Mouse (Mus musculus): ENCODE measurements around the gene Pcsk7.

Gene Pcsk7

DNA sequence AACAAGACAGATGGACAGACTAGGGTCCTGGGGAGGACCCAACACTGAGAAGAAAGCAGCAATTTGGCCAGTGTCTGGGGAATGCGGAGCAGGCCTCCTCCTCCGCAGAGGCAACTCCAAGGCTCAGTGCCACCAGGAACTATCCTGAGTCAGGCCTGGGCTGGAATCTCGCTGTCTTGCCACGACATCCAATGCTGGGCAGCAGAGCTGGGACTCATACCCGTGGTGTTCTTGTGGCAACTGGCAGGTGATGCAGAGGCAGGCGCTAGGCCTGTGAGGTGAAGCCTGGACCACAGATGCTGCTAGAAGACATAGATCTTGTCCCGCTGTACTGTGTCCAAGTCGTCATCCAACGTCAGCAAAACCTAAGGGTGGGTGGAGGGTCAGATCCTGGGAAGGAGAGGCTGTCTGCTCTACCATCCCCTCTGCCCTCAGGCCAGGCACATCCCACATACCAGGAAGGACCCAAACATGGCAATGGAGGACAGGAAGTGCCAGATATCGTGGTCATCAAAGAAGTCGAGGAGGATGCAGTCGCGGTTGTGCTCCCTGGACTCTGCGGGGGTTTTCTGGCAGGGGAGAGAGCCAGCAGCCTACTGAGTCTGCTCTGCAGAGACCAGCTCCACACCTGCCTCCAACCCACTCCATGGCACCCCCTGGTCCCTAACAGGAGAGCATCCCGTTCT lies 32.8 kb downstream of the Pcsk7 start:
- in situ Hi-C loops (cut with MboI, MseI): no loop called here

DNA sequence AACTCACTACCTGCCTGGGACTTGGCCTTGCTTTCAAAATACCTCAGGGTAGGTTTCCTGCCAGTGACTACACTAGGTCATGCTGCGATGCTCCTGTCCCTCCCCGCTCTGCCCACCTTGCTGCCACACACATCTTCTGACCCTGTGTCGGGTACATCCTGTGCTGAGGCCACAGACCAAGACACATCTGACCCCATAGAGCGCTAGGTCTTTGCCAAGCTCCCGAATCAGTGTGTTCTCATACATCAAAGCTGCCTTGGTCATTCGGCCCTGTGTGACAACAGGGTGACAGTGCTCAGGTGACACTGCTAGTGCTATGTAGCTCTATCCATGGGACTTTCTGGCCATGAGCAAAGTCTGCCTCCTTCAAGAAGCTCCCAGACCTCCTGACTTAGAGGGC lies 33.5 kb downstream of the Pcsk7 start:
- in situ Hi-C loops (cut with MboI, MseI): no loop called here

DNA sequence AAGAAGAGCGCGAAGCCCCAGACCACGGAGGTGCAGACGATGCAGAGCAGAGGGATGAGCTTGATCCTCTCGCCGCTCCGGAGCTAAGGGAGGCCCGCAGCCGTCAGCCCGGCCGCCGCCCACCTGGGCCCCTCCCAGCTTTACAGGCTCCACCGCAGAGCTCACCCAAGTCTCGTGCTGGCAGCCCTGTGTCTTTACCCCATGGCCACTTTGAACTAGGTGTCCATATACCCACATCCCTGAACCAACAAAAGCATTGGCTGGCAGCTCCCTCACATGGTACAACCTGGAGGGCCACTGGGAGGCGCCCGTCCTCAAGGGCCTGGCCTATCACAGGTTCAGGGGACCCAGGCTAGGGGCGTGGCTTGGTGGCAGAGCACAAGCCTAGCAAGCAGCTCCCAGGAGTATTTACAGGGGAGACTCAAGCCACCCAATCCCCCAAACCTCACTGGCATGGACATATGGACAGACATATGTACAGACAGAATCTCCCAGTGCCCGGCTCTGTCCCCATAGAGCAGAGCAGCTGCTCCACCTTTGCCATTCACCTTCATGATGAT lies 35.1 kb downstream of the Pcsk7 start:
- in situ Hi-C loops (cut with MboI, MseI): no loop called here

DNA sequence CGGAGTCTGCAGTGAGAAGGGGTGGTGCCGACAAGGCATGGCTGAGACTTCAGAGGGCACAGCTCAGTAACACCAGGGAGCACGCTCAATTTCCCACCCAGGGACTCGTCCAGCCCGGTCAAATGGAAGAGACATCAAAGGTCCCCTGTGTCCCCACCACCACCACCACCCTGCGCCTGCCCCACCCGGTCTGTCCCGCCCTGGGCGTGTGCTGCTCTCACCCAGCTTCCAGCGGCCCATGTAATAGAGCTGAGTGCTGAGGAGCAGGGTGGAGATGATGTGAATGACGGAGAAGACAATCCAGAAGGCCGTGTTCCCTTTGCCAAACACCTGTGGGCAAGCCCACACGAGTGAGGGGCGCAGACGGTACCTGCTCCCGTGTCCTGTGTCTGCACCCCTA lies 36.2 kb downstream of the Pcsk7 start:
- in situ Hi-C loops (cut with MboI, MseI): no loop called here

DNA sequence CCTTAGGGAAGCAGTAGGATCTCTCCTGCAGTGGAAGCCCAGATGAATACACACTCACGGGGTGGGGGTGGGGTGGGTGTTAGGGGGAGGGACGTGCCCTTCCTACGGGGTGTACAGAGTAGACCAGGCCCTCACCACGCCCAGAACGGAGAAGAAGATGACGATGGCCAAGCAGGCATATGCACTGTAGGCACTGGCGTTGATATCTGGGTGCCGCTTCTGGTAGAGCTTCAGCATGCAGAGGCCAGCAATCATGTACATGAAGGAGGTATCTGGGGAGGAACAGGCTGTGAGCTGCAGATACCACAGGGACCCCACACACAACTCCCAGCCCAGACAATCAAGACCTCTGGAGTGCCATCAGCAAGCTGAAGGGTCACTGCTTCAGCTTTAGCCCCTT lies 36.6 kb downstream of the Pcsk7 start:
- in situ Hi-C loops (cut with MboI, MseI): no loop called here

GRCm38 (mm10) chr9:45943628-45944505 lies 37.6 kb downstream of the Pcsk7 start:
- in situ Hi-C loops (cut with MboI, MseI): no loop called here

- in situ Hi-C loops (cut with MboI, MseI): no loop called here
Measured at GRCm38 (mm10) chr9:45944506-45945400, 38.5 kb downstream of the Pcsk7 start.

DNA sequence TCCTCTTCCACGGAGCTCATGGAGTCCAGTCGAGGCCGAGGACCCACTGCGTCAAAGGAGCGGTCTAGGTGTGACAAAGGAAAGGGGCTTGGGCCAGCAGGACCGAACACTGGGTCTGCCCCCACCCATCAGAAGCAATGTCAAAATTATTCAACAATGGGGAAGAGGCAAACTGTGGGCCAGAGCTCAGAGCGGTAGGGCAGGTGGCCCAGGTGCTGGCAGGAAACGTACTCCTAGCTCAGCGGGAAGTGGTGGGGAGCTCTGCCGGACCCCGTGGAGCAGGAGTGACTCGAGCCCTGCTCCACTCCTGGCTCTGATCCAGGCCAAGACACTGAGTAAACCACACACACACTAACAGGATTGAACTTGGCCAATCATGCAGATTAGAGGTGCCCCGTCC lies 39.4 kb downstream of the Pcsk7 start:
- in situ Hi-C loops (cut with MboI, MseI): no loop called here

GRCm38 (mm10) chr9:45946182-45946871 lies 40.0 kb downstream of the Pcsk7 start:
- in situ Hi-C loops (cut with MboI, MseI): no loop called here

- in situ Hi-C loops (cut with MboI, MseI): no loop called here
Measured at GRCm38 (mm10) chr9:45946872-45947183, 40.5 kb downstream of the Pcsk7 start.

DNA sequence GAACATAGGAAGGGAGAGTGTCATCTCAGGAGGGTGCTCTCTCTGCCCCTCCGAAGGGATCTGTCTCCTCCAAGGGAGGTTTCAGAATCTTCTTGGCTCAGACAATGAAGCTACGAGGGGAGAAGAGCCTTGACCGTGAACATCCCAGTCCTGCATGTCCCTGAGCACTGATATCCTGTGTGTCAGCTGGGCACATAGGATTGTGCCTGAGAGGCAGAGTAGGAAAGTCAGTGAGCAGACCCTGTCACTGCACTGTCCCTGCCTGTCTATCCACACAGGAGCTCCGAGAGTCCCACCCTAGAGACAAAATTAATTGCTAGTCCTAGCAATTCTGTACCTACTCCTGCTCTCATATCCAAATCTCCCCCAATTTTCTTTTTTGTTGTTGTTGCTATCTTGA lies 45.8 kb downstream of the Pcsk7 start:
- in situ Hi-C loops (cut with MboI, MseI): no loop called here

DNA sequence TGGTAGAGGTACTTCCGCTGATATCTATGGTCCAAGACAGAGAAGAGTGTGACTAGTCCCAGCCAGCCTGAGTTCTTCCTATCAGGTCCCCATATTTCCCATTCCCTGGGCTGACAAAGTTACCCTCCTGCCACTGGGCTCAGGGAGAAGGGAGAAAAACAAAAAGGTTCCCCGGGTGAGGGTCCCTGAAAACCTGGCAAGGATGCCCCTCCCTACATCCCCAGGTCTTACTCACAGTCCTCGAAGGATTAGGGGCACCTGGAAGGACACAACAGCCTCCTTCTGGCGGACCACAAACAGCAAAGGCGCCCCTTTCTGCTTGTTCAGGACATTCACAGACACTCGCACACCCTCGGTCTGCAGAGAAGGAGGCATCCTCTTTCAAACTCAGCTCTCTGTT lies 46.6 kb downstream of the Pcsk7 start:
- in situ Hi-C loops (cut with MboI, MseI): no loop called here

- in situ Hi-C loops (cut with MboI, MseI): no loop called here
Measured at GRCm38 (mm10) chr9:45953511-45954293, 47.4 kb downstream of the Pcsk7 start.

DNA sequence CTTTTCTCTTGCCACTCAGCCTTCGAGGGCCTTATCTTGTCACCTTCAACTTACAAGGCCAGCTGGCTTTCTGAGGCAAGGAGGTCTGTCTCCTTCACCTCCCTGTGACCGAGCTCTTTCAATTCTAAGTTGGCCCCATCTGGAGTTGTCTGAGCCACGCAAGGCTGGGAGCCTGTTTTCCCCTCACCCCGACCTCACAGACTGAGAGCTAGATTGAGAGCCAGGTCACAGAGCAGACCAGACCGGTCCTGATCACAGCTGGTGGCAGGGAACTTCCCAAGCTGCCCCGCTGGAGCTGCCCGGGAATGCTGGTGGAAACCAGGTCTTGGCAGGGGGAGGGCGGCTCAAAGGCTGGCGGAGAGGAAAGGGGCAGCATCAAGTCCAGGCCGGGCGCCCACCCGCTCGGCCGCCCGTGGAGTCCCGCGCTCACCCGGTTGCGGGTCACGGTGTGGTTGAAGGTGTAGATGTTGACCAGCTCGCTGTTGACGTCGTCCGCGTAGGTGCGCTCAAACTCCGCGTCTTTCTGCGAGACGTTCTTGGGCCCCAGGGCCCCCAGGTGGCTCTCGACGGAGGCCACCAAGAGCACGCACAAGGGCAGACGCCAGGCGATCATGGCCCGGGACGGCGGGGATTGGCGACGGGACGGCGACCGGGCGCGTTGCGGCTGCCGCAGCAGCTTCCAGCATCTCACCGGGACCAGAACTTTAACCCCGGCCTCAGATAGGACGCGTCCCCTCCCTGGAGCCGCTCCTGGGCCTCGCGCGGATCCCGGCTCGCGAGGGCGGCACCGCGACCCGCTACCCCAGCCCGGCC lies 48.2 kb downstream of the Pcsk7 start:
- in situ Hi-C loops (cut with MboI, MseI): no loop called here

DNA sequence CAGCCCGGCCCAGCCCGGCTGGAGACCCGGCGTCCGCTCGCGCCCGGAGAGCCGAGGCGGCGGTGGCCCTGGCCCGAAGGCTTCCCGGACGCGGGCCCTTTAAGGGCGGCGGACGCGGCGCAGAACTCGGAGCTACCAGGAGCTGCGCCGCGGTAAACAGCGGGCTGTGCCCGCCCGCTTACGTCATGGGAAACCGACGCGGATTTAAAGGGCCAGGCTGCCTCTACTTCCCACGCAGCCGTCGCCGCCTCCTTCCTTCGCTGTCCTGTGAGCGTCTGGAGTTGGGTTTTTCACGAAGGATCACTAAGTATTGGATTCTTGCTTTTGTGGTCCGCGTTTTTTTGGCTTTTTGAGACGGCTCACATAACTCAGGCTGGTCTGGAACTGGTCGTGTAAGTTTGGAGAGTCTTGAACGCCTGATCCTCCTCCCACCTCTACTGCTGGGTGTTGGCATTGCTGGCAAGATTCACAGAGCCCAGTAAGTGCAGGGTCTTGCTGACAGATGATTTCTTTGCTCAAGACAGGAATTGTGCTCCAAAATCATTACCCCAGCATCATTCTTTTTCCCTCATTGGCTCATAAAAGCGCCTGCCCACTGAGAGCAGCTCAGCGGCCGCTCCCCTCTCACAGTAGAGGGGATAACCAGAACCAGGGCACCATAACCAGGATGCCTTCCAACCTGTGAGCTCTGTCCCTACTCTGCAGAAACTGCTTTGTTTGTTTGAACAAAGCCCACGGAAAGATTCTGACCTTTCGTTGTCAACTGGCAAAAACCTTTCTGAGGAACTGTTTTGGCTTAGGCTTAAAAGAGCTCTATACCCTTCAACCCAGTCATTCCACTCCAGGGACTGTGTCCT lies 49.0 kb downstream of the Pcsk7 start, which contains the start of gene Sidt2:
Gene Sidt2, minus strand, starts transcription at position 152 of the 857 bp plus-strand sequence.
- in situ Hi-C loops (cut with MboI, MseI): no loop called here

GRCm38 (mm10) chr9:45958023-45958670 lies 51.9 kb downstream of the Pcsk7 start:
- in situ Hi-C loops (cut with MboI, MseI): no loop called here

DNA sequence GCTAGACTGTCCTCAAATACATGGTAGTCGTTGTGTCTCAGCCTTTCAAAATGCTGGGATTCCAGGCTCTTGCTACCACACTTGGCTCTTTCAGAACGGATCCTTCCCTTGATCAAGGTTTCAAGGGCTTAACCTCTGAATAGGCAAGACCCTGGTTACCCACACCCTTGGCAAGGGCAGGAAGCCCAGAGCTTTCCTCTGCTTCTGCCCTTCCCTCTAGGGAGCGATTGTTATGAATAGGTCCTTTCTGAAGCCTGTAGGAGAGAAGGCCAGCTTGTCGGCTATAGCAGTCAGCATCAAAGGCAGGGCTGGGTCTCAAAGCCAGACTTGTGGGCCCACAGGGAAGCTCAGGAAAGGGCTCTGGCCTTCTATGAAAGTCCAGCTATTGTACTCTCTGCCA lies 52.6 kb downstream of the Pcsk7 start:
- in situ Hi-C loops (cut with MboI, MseI): no loop called here

- in situ Hi-C loops (cut with MboI, MseI): no loop called here
Measured at GRCm38 (mm10) chr9:45959661-45960060, 53.4 kb downstream of the Pcsk7 start.
